Mouse (Mus musculus): ENCODE measurements around the gene Ppp1r14d.

Gene Ppp1r14d

GRCm38 (mm10) chr2:119229775-119230704 is at the start of gene Ppp1r14d:
Gene Ppp1r14d (minus strand): TSS chr2:119229906.
- no peak for DNase-seq (ENCODE audit: low read depth)

- DNase-seq (ENCODE audit: low read depth) = no peak
Observed at GRCm38 (mm10) chr2:119277810-119278209, 48.1 kb upstream of the Ppp1r14d start.

DNA sequence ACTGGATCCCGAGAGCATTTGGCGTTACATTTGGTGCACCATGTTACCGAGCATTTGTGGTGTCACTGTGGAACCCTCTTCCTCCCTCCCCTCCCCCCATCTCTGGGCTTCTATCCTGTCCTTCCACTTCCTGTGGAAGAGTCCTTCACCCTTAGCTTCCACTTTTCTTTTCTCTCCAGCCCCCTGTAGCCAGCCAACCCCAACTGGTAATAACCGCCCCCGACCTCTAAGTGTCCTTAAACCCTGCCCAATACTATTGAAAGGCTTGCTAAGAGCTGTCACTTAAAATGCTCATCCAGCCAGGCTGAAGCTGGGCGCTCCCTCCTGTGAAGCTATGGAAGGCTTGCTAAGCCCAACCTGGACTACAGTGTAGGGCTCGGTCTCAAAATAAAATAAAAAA is 47.2 kb upstream of the Ppp1r14d start:
- no peak for DNase-seq (ENCODE audit: low read depth)

GRCm38 (mm10) chr2:119274126-119274525 is 44.4 kb upstream of the Ppp1r14d start:
- no peak for DNase-seq (ENCODE audit: low read depth)

GRCm38 (mm10) chr2:119270643-119271331 is 41.1 kb upstream of the Ppp1r14d start, which contains the start of gene Rhov:
Gene Rhov (minus strand): TSS chr2:119271272.
- peak; percentile 47 for DNase-seq (ENCODE audit: low read depth)

- no peak for DNase-seq (ENCODE audit: low read depth)
Observed at GRCm38 (mm10) chr2:119270286-119270642, 40.6 kb upstream of the Ppp1r14d start.

DNA sequence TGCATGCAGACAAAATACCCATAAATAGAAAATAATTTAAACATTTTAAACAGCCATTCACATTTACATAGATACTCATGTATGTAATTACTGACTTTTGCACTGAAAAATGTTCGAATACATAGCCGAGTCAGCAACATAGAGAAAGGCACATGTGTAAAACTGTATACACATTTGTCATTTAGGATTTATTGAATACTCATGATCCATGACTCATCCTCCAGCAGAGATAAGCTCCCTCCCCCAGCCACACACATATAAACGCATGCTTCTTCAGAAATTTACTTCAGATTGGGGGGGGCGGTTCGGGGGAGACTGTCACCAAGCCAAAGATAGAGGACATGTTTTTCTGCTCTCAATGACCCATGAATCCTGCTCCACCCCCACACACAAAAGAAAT is 34.1 kb upstream of the Ppp1r14d start:
- no peak for DNase-seq (ENCODE audit: low read depth)

- DNase-seq (ENCODE audit: low read depth) = no peak
Observed at GRCm38 (mm10) chr2:119262978-119263377, 33.3 kb upstream of the Ppp1r14d start.

DNA sequence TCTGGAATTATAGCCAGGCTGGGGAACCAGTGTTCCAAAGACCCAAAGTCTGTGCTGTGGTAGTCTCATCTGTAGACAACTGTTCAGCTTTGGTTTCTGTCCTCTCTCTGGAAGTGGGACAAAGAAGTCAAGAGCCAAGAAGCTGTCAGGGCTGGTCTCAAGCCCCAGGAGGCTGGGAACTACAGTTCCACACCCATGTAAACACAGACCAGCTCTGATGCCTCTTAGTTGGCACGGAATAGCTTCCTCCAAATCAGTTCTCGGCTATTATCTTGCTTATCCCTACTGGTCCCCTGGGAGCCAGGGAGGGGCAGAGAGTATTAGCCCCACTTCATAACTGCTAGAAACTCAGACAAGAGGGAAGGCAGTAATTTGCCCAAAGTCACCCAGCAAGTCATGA is 31.6 kb upstream of the Ppp1r14d start:
- DNase-seq (ENCODE audit: low read depth) = no peak

DNA sequence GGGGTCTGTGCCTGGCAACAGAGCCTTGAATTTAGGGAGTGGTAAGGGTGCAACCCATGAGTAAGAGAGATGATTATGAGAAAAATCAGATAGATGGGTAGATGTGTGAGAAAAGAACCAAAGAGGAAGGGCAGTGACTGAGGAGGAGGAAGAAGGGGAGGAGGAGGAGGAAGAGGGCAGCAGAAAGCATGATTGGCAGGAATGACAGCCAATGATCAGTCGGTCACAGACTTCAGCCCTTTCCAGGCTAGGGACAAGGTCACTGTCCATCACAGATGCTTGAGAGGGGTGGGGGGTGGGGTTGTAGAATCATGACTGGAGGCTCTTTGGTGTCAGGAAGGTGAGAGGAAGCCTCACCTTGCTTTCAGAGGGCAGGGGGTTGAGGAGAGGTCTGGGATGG is 30.8 kb upstream of the Ppp1r14d start:
- DNase-seq (ENCODE audit: low read depth) = no peak

GRCm38 (mm10) chr2:119254976-119255375 is 25.3 kb upstream of the Ppp1r14d start:
- DNase-seq (ENCODE audit: low read depth) = no peak

GRCm38 (mm10) chr2:119250826-119251478 is 21.2 kb upstream of the Ppp1r14d start:
- DNase-seq (ENCODE audit: low read depth) = peak; percentile 90

- DNase-seq (ENCODE audit: low read depth) = no peak
Observed at GRCm38 (mm10) chr2:119250377-119250776, 20.7 kb upstream of the Ppp1r14d start.

- DNase-seq (ENCODE audit: low read depth) = no peak
Observed at GRCm38 (mm10) chr2:119249592-119250061, 19.9 kb upstream of the Ppp1r14d start.

DNA sequence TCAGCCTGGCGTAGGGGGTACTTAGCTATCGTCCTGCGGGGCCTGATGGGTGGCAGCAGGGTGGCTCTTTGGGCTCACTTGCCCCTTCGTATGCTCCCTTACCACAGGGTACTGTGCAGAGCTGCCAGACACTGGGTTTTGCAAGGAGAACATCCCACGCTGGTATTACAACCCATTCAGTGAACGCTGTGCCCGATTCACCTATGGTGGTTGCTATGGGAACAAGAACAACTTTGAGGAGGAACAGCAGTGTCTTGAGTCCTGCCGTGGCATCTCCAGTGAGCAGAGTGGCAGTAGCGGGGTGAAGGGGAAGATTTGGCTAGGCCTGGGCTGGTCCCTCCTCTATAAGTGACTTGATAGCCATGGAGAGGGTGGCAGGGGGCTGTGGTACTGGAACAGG is 18.2 kb upstream of the Ppp1r14d start:
- DNase-seq (ENCODE audit: low read depth) = no peak

DNA sequence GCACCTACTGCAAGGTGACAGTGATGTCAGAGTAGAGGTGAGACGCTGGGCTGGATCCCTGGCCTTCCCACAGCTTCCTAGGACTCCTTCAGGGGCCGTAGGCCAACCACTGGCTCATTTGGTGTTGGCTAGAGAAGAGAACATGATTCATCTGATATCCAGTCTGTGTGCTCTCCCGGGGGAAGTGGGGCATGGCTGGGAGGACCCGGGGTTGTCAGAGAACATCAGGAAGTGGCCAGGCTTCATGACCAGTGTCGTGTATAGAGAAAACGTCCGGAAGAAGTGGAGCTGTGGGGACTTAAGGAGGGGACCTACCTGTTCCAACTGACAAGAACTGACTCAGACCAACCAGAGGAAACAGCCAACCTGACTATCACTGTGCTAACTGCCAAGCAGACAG is 15.5 kb upstream of the Ppp1r14d start:
- no peak for DNase-seq (ENCODE audit: low read depth)

DNA sequence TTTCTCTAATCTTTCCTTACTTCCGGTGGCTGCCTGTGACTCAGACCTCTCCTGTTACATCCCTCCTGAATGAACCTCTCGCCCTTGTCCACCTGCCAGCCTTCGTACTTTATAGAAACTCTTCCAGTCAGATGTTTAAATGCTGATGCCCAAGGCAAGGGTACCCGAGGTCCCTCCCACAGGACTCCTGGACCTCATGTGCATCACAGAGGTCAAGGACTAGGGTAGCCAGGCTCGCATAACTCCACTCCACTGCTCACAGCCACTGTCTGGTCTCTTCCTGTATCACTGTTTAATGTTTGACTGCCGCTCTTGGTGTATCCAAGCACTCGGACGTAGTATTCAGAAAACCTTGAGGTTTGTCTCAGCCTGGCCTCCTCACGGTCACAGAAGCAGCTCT is 12.8 kb upstream of the Ppp1r14d start:
- DNase-seq (ENCODE audit: low read depth) = no peak

DNA sequence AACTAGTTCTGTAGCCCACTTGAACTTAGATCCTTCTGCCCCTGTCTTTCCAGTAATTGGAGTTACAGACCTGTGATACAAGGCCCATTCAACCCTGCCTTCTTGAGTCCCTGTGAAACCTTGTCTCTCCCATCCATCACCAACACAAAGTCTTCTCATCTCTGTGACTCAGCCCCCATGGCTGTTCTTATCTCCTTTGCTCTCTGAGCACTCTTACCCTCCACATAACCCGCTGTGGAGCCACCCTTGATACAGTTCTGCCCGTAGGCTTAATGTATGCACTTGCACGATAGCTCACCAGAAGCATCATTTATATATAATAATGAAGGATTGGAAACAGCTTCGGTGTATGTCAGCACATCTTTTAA is 11.1 kb upstream of the Ppp1r14d start:
- DNase-seq (ENCODE audit: low read depth) = no peak

- no peak for DNase-seq (ENCODE audit: low read depth)
Observed at GRCm38 (mm10) chr2:119240075-119240818, 10.5 kb upstream of the Ppp1r14d start.

GRCm38 (mm10) chr2:119238671-119239070 is 9.0 kb upstream of the Ppp1r14d start:
- DNase-seq (ENCODE audit: low read depth) = no peak

- DNase-seq (ENCODE audit: low read depth) = no peak
Observed at GRCm38 (mm10) chr2:119237871-119238220, 8.1 kb upstream of the Ppp1r14d start.
